Mouse (Mus musculus): ENCODE measurements at regions not wholly inside any gene's neighbourhood (a gene's known extent, or its start where the extent isn't known, plus 50 kb on each side); places are given as distances from the start of the nearest gene placed in this dataset.
A peak's percentile ranks its signal among the peaks of the same experiment; 100 is the strongest.

GRCm38 (mm10) chr19:51482168-51482907 is 781.8 kb upstream of the Ins1 start:
- H3K4me1 ChIP-seq: no peaks in the 10 kb centered on the region
- H3K36me3 ChIP-seq (replicated peaks): no peaks in the 10 kb centered on the region
- H3K4me3 ChIP-seq: no peak overlapping the region
- 9% methylated on average over 3 of the region's 3 CpGs for WGBS
- peak; percentile 48; the same call in 1 of the 2 replicates for ATAC-seq (replicated peaks)
- H3K9ac ChIP-seq: no peak overlapping the region
- H3K27ac ChIP-seq: no peak overlapping the region
- no peaks in the 10 kb centered on the region for H3K27me3 ChIP-seq (replicated peaks)
- no peak overlapping the region for H3K4me2 ChIP-seq
- H3K9me3 ChIP-seq: no peaks in the 10 kb centered on the region
